In the genomic region with DNA sequence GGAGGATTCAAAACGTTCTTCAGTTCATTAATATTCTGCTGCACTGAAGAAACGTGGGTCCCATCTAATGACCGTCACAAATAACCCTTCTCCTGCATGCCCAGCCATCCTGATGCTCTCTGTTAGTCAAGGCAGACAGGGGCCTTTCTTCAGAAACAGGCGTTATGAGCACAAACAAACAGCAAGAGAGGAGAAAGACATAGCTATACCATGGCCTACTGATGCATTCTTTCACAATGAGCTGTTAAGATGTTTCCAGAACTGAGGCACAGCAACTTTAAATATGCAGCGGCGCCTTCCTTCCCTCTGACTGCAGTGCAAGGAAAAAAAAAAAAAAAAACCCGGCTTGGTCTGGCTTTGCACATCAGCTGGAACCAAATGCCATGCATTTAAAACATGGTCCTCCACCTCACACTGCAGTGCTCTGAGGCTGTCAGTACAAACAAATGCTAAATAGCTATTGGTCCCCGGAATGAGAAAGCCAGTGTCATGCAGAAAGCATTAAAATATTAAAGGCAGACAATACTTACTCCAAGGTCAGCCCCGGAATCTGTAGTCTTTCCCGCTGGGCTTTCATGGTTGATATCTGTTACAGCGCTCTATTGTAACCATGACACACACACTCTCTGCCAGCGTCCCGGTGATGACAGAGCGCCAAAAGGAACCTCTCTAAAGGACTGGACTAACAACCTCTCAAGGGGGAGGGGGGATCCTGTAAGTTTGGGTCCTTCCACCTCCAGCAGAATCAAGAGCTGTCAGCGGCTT, we compare ENCODE assay signal across 8 mouse cellular contexts.
DNase-seq lines count a peak whose midpoint lies in the region; ATAC-seq lines count a peak whose summit lies in the region.

No protein-coding gene starts in this region.

- H3K4me1 ChIP-seq in lung, embryonic 15.5 days = peaks cover 14% of the 10 kb centered on the region
- H3K4me1 ChIP-seq in embryonic facial prominence, embryonic 14.5 days (ENCODE audit: control insufficient read depth, insufficient read depth, low read length) = peaks cover 10% of the 10 kb centered on the region
- H3K4me1 ChIP-seq in hindbrain, embryonic 16.5 days (ENCODE audit: control insufficient read depth, insufficient read depth, low read depth, low read length) = no peaks in the 10 kb centered on the region; the same call in 1 of the 2 replicates
- peaks cover 15% of the 10 kb centered on the region for H3K4me1 ChIP-seq in lung, embryonic 16.5 days (replicated peaks; ENCODE audit: control insufficient read depth, insufficient read depth, low read length)

- no peak for DNase-seq in lung, postnatal 25 days (ENCODE audit: low spot score)
- DNase-seq in embryonic facial prominence, embryonic 14.5 days (ENCODE audit: low spot score) = peak; percentile 67
- peak; percentile 23 for DNase-seq in right cerebral cortex, postnatal 4 days
- DNase-seq in ovary, postnatal 36 days (ENCODE audit: low spot score) = no peak

- WGBS in lung, embryonic 15.5 days = 4% methylated on average over 15 of the region's 15 CpGs
- WGBS in embryonic facial prominence, embryonic 14.5 days = 7% methylated on average over 15 of the region's 15 CpGs
- WGBS in hindbrain, embryonic 16.5 days = 3% methylated on average over 15 of the region's 15 CpGs
- WGBS in lung, embryonic 16.5 days = 5% methylated on average over 15 of the region's 15 CpGs

- no peaks in the 10 kb centered on the region for H3K36me3 ChIP-seq in lung, embryonic 15.5 days
- H3K36me3 ChIP-seq in embryonic facial prominence, embryonic 14.5 days (ENCODE audit: control insufficient read depth, insufficient read depth, low read length) = no peaks in the 10 kb centered on the region
- no peaks in the 10 kb centered on the region for H3K36me3 ChIP-seq in hindbrain, embryonic 16.5 days (ENCODE audit: control insufficient read depth, insufficient read depth, low read length)
- no peaks in the 10 kb centered on the region for H3K36me3 ChIP-seq in lung, embryonic 16.5 days (ENCODE audit: control insufficient read depth, insufficient read depth, low read length)

- no peaks in the 10 kb centered on the region for H3K27me3 ChIP-seq in lung, embryonic 15.5 days
- 0 out of 2 replicates have a peak, but pooled peaks cover 3% of the 10 kb centered on the region for H3K27me3 ChIP-seq in embryonic facial prominence, embryonic 14.5 days (replicated peaks; ENCODE audit: control insufficient read depth, insufficient read depth, low read length)
- H3K27me3 ChIP-seq in hindbrain, embryonic 16.5 days (replicated peaks; ENCODE audit: control insufficient read depth, insufficient read depth, low read length) = no peaks in the 10 kb centered on the region
- no peaks in the 10 kb centered on the region for H3K27me3 ChIP-seq in lung, embryonic 16.5 days (ENCODE audit: control insufficient read depth, insufficient read depth, low read depth, low read length)

- peak overlapping the region; percentile 32; the same call in 1 of the 2 replicates for H3K27ac ChIP-seq in lung, embryonic 15.5 days
- 0 out of 2 replicates have a peak overlapping the region, but pooled peaks have one; percentile 44 for H3K27ac ChIP-seq in embryonic facial prominence, embryonic 14.5 days (replicated peaks; ENCODE audit: low read depth, low read length)
- peak overlapping the region; percentile 46 for H3K27ac ChIP-seq in hindbrain, embryonic 16.5 days (ENCODE audit: low read depth, low read length)
- peak overlapping the region; percentile 37 for H3K27ac ChIP-seq in lung, embryonic 16.5 days (ENCODE audit: low read length)

- peak overlapping the region; percentile 58 for H3K4me2 ChIP-seq in lung, embryonic 15.5 days
- peak overlapping the region; percentile 63 for H3K4me2 ChIP-seq in embryonic facial prominence, embryonic 14.5 days (ENCODE audit: low read depth, low read length)
- H3K4me2 ChIP-seq in hindbrain, embryonic 16.5 days (ENCODE audit: low read length) = peak overlapping the region; percentile 69
- peak overlapping the region; percentile 66 for H3K4me2 ChIP-seq in lung, embryonic 16.5 days (ENCODE audit: low read depth, low read length)

- no peaks in the 10 kb centered on the region for H3K9me3 ChIP-seq in lung, embryonic 15.5 days
- H3K9me3 ChIP-seq in embryonic facial prominence, embryonic 14.5 days (ENCODE audit: control insufficient read depth, low read length) = no peaks in the 10 kb centered on the region
- H3K9me3 ChIP-seq in hindbrain, embryonic 16.5 days (ENCODE audit: control insufficient read depth, low read length) = no peaks in the 10 kb centered on the region
- no peaks in the 10 kb centered on the region for H3K9me3 ChIP-seq in lung, embryonic 16.5 days (ENCODE audit: control insufficient read depth, low read length)

- H3K9ac ChIP-seq in lung, embryonic 15.5 days = no peak overlapping the region
- peak overlapping the region; percentile 41; the same call in 1 of the 2 replicates for H3K9ac ChIP-seq in embryonic facial prominence, embryonic 14.5 days (ENCODE audit: low read depth, low read length)
- H3K9ac ChIP-seq in hindbrain, embryonic 16.5 days (ENCODE audit: low read depth, low read length) = peak overlapping the region; percentile 58
- peak overlapping the region; percentile 17; the same call in 1 of the 2 replicates for H3K9ac ChIP-seq in lung, embryonic 16.5 days (ENCODE audit: low read length)

- peak overlapping the region; percentile 35 for H3K4me3 ChIP-seq in lung, embryonic 15.5 days
- peak overlapping the region; percentile 28 for H3K4me3 ChIP-seq in embryonic facial prominence, embryonic 14.5 days (ENCODE audit: low read depth, low read length)
- H3K4me3 ChIP-seq in hindbrain, embryonic 16.5 days (ENCODE audit: low read length) = peak overlapping the region; percentile 42
- peak overlapping the region; percentile 41 for H3K4me3 ChIP-seq in lung, embryonic 16.5 days (ENCODE audit: low read length)

- peak; percentile 43 for ATAC-seq in lung, embryonic 15.5 days (ENCODE audit: borderline replicate concordance, extremely low read depth, low FRiP score, low TSS enrichment)
- ATAC-seq in embryonic facial prominence, embryonic 14.5 days (ENCODE audit: low read depth) = peak; percentile 68
- peak; percentile 92 for ATAC-seq in hindbrain, embryonic 16.5 days
- ATAC-seq in lung, embryonic 16.5 days (ENCODE audit: low read depth) = peak; percentile 64
- no peak for ATAC-seq in megakaryocyte-erythroid progenitor cell, adult 5-6 weeks (replicated peaks; ENCODE audit: low FRiP score, low TSS enrichment, poor library complexity, severe bottlenecking)

Comparison
In these comparisons a context has a peak if more than half of its experiments do, and no peak if none do; other contexts are left out.
1. DNase-seq: peak in embryonic facial prominence, embryonic 14.5 days (single experiment) and right cerebral cortex, postnatal 4 days (single experiment); none in lung, postnatal 25 days (single experiment) and ovary, postnatal 36 days (single experiment).
2. Peak in every context shown above with its lines, with median percentiles within 50 percentile points of each other: H3K27ac ChIP-seq, H3K4me2 ChIP-seq and H3K4me3 ChIP-seq.